Mouse (Mus musculus): ENCODE data around the gene Rhox6. TPM values are rescaled to one million over a fixed set of nuclear protein-coding genes. Genes with fewer than 3 reads are reported as not detected.
"Not testable (repeated sequence)": the region's sequence is repeated elsewhere in the genome, so short reads cannot be mapped to it uniquely, and the experiment has no call there.

The Rhox6 gene
- not detected in 2 replicates for polyA plus RNA-seq (2012; ENCODE audit: insufficient read depth, insufficient read length, missing spikeins)

GRCm38 (mm10) chrX:37826610-37827009 lies at the start of gene Rhox6:
Gene Rhox6 (plus strand): TSS chrX:37826910.
- not testable (repeated sequence) for H3K27ac ChIP-seq (ENCODE audit: insufficient read depth, low read depth, low read length); H3K4me1 ChIP-seq (ENCODE audit: control insufficient read depth, insufficient read depth, low read length); H3K4me3 ChIP-seq (ENCODE audit: insufficient read depth, low read length)

GRCm38 (mm10) chrX:37807286-37808080 lies 19.2 kb upstream of the Rhox6 start:
- TF ChIP-seq CTCF (IDR thresholded peaks at IDR 0.05; ENCODE audit: low read depth, low read length): no peak
- TF ChIP-seq POLR2A (IDR thresholded peaks at IDR 0.05; ENCODE audit: borderline replicate concordance, low read depth, low read length): no peak
- Histone ChIP-seq H3K4me1 (ENCODE audit: control insufficient read depth, insufficient read depth, low read length) (no peaks in the 10 kb centered on the region), H3K4me3 (ENCODE audit: insufficient read depth, low read length) (no peak overlapping the region), H3K27ac (ENCODE audit: insufficient read depth, low read depth, low read length) (no peak overlapping the region)

GRCm38 (mm10) chrX:37809396-37809795 lies 17.3 kb upstream of the Rhox6 start:
- no peaks in the 10 kb centered on the region for H3K4me1 ChIP-seq (ENCODE audit: control insufficient read depth, insufficient read depth, low read length)
- no peak overlapping the region for H3K27ac ChIP-seq (ENCODE audit: insufficient read depth, low read depth, low read length)
- no peak for TF ChIP-seq CTCF (IDR thresholded peaks at IDR 0.05; ENCODE audit: low read depth, low read length)
- no peak for TF ChIP-seq POLR2A (IDR thresholded peaks at IDR 0.05; ENCODE audit: borderline replicate concordance, low read depth, low read length)
- H3K4me3 ChIP-seq (ENCODE audit: insufficient read depth, low read length): no peak overlapping the region

DNA sequence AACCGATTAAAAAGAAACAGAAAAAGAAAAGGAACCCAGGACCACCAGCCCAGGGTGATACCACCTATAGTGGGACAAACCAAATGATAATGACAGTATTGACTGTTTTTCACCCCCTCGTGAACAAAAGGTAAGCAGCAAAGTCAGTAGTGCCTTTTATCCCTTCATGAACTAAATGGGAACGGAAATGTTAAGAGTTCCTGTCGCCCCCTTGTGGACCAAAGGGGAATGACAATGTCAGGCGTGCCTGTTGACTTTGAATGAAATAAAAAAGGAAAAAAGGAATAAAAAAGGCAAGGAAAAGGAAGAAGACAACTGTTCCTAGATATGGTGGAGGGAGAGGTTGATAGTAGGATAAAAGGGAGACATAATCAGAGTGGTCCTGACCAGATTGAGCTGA lies 15.5 kb upstream of the Rhox6 start:
- Histone ChIP-seq H3K4me1 (ENCODE audit: control insufficient read depth, insufficient read depth, low read length) (no peaks in the 10 kb centered on the region), H3K27ac (ENCODE audit: insufficient read depth, low read depth, low read length) (no peak overlapping the region), H3K4me3 (ENCODE audit: insufficient read depth, low read length) (no peak overlapping the region)
- no peak for TF ChIP-seq POLR2A (IDR thresholded peaks at IDR 0.05; ENCODE audit: borderline replicate concordance, low read depth, low read length)
- TF ChIP-seq CTCF (IDR thresholded peaks at IDR 0.05; ENCODE audit: low read depth, low read length): no peak

DNA sequence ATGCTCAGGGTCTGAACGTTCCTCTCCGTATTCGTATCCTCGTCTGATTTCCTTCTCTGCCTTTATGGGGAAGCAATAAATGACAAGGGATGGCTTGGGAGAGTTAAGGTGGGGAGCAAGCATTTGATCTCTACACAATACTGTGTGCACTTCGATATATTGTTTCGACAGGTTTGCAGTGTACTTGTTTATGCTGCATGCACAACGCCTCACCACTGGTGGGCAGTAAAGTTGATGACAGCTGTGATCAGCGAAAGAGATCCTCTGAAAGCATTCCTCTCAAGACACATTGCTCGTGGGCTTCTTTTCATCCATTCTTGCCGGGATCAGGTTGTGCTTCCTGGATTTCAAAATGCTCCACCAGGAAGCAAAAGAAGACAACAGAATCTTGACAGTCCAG lies 11.0 kb upstream of the Rhox6 start:
- no peak overlapping the region for H3K4me3 ChIP-seq (ENCODE audit: insufficient read depth, low read length)
- H3K27ac ChIP-seq (ENCODE audit: insufficient read depth, low read depth, low read length): no peak overlapping the region
- no peak for TF ChIP-seq CTCF (IDR thresholded peaks at IDR 0.05; ENCODE audit: low read depth, low read length)
- TF ChIP-seq POLR2A (IDR thresholded peaks at IDR 0.05; ENCODE audit: borderline replicate concordance, low read depth, low read length): no peak
- H3K4me1 ChIP-seq (ENCODE audit: control insufficient read depth, insufficient read depth, low read length): no peaks in the 10 kb centered on the region

DNA sequence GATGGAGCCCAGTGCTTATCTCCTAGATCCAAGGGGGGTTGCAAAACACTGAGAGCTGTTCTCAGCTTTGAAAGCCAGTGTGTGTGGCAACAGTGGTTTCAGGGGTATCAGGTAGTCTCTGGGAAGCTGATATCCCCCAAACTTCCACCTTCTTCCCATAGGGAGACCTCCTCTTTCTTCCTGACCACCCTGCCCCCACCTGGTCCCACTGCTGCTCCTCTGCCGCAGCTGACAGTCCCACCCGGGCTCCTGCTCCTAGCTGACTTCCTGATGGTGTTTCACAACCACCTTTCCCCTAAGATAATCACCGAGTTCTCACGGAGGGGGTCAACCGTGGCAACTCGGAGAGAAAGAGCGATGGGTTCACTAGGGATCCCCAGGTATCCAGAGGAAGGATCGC lies 4.7 kb downstream of the Rhox6 start, which contains the start of gene Rhox7a:
Gene Rhox7a, plus strand, starts transcription at position 301 of the 400 bp plus-strand sequence.
- H3K4me1 ChIP-seq (ENCODE audit: control insufficient read depth, insufficient read depth, low read length): not testable (repeated sequence)

GRCm38 (mm10) chrX:37871641-37872040 lies 44.9 kb downstream of the Rhox6 start:
- Histone ChIP-seq H3K4me3 (ENCODE audit: insufficient read depth, low read length) (no peak overlapping the region), H3K4me1 (ENCODE audit: control insufficient read depth, insufficient read depth, low read length) (no peaks in the 10 kb centered on the region), H3K27ac (ENCODE audit: insufficient read depth, low read depth, low read length) (no peak overlapping the region)
- no peak for TF ChIP-seq CTCF (IDR thresholded peaks at IDR 0.05; ENCODE audit: low read depth, low read length)
- no peak for TF ChIP-seq POLR2A (IDR thresholded peaks at IDR 0.05; ENCODE audit: borderline replicate concordance, low read depth, low read length)

More for the DNA sequence above, 4.7 kb downstream of the Rhox6 start, which contains the start of gene Rhox7a:
- H3K4me3 ChIP-seq (ENCODE audit: insufficient read depth, low read length); H3K27ac ChIP-seq (ENCODE audit: insufficient read depth, low read depth, low read length): not testable (repeated sequence)

DNA sequence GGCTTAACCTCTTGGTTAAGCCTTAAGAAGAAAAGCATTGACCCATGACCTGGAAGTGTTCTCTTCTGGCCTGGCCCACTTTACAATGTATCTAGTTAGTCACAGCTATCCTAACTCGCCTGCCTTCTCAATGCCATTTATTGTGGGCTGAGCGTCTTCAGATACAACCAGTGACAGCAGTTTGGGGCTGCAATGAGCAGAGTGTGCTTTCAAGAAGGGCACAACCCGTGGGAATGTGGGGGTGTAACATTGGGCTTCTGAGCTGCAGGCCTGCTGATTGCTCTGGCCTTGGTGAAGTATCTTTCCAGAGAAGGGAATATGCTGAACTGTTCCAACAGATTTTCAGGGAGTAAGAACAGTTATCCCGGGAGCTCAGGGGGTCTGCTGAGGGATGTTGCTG lies 52.1 kb downstream of the Rhox6 start, which contains the start of gene Rhox8:
Gene Rhox8, minus strand, starts transcription at position 101 of the 400 bp plus-strand sequence.
- Histone ChIP-seq H3K4me1 (ENCODE audit: control insufficient read depth, insufficient read depth, low read length) (no peaks in the 10 kb centered on the region), H3K27ac (ENCODE audit: insufficient read depth, low read depth, low read length) (no peak within 1 kb of the TSS), H3K4me3 (ENCODE audit: insufficient read depth, low read length) (no peak within 1 kb of the TSS)
- TF ChIP-seq CTCF (IDR thresholded peaks at IDR 0.05; ENCODE audit: low read depth, low read length): no peak
- TF ChIP-seq POLR2A (IDR thresholded peaks at IDR 0.05; ENCODE audit: borderline replicate concordance, low read depth, low read length): no peak

Other genes with a start within 250 kb of the Rhox6 start
- not detected in 2 replicates for gene Rhox3f, start 245.9 kb upstream of the Rhox6 start, polyA plus RNA-seq (2012; ENCODE audit: insufficient read depth, insufficient read length, missing spikeins)
- gene Rhox4f, start 219.2 kb upstream of the Rhox6 start, polyA plus RNA-seq (2012; ENCODE audit: insufficient read depth, insufficient read length, missing spikeins): not detected in 2 replicates
- not detected in 2 replicates for gene Rhox3g, start 198.3 kb upstream of the Rhox6 start, polyA plus RNA-seq (2012; ENCODE audit: insufficient read depth, insufficient read length, missing spikeins)
- not detected in 2 replicates for gene Rhox2g, start 183.4 kb upstream of the Rhox6 start, polyA plus RNA-seq (2012; ENCODE audit: insufficient read depth, insufficient read length, missing spikeins)
- not detected in 2 replicates for gene Rhox4g, start 175.6 kb upstream of the Rhox6 start, polyA plus RNA-seq (2012; ENCODE audit: insufficient read depth, insufficient read length, missing spikeins)
- gene Rhox3h, start 158.1 kb upstream of the Rhox6 start, polyA plus RNA-seq (2012; ENCODE audit: insufficient read depth, insufficient read length, missing spikeins): not detected in 2 replicates
- not detected in 2 replicates for gene Rhox2h, start 153.6 kb upstream of the Rhox6 start, polyA plus RNA-seq (2012; ENCODE audit: insufficient read depth, insufficient read length, missing spikeins)
- gene Rhox5, start 22.1 kb upstream of the Rhox6 start, polyA plus RNA-seq (2012; ENCODE audit: insufficient read depth, insufficient read length, missing spikeins): not detected in 2 replicates
- gene Rhox7a, start 4.8 kb downstream of the Rhox6 start, polyA plus RNA-seq (2012; ENCODE audit: insufficient read depth, insufficient read length, missing spikeins): not detected in 2 replicates
- gene Rhox8, start 52.0 kb downstream of the Rhox6 start, polyA plus RNA-seq (2012; ENCODE audit: insufficient read depth, insufficient read length, missing spikeins): not detected in 2 replicates
- gene Rhox7b, start 70.3 kb downstream of the Rhox6 start, polyA plus RNA-seq (2012; ENCODE audit: insufficient read depth, insufficient read length, missing spikeins): not detected in 2 replicates
- not detected in 2 replicates for gene Rhox9, start 74.9 kb downstream of the Rhox6 start, polyA plus RNA-seq (2012; ENCODE audit: insufficient read depth, insufficient read length, missing spikeins)
- not detected in 2 replicates for gene Btg1-ps1, start 191.9 kb downstream of the Rhox6 start, polyA plus RNA-seq (2012; ENCODE audit: insufficient read depth, insufficient read length, missing spikeins)
- gene Btg1-ps2, start 216.2 kb downstream of the Rhox6 start, polyA plus RNA-seq (2012; ENCODE audit: insufficient read depth, insufficient read length, missing spikeins): not detected in 2 replicates
- gene Rhox10, start 239.6 kb downstream of the Rhox6 start, polyA plus RNA-seq (2012; ENCODE audit: insufficient read depth, insufficient read length, missing spikeins): not detected in 2 replicates

Measured in bone marrow macrophage, adult 2 months (primary cell).